Mouse (Mus musculus): ENCODE measurements around the gene Myf6.

- no peak for TF ChIP-seq CTCF (IDR thresholded peaks at IDR 0.05; ENCODE audit: low read depth, low read length)
- TF ChIP-seq EP300 (IDR thresholded peaks at IDR 0.05; ENCODE audit: insufficient read depth, low read depth, low read length), result no peak
- no peak for TF ChIP-seq POLR2A (IDR thresholded peaks at IDR 0.05; ENCODE audit: insufficient read depth, low read length)
Observed at GRCm38 (mm10) chr10:107494568-107494967, at the start of gene Myf6.

Measured in ES-Bruce4 (cell line).